Mouse (Mus musculus) lung, postnatal 0 days (tissue): Measurements from ENCODE around the gene Glyr1. TPM values are rescaled to one million over a fixed set of nuclear protein-coding genes. Genes with fewer than 3 reads are reported as not detected.

Source experiments
- ATAC-seq: fragments of 200-750 bp; cut with Nextera tagmentation; 2 replicates; pipeline ENCODE4 v1.8.0; 2017; ENCODE audit warnings: moderate library complexity
- DNase-seq: peaks from one replicate; pipeline ENCODE4 v3.0.0-alpha.2; 2016; ENCODE audit warnings: low spot score
- H3K27ac ChIP-seq: fragments of 300-500 bp; sonication (generic); 2 replicates; pipeline ENCODE4 v1.5.1; 2014; ENCODE audit warnings: antibody characterized with exemption, mild to moderate bottlenecking, low read length, mixed read lengths
- H3K27me3 ChIP-seq: fragments of 300-500 bp; sonication (generic); replicated peaks from 2 replicates; pipeline ENCODE4 v1.6.1; 2014; ENCODE audit warnings: low read length, mixed read lengths; ENCODE audit not compliant: insufficient read depth
- H3K36me3 ChIP-seq: fragments of 300-500 bp; sonication (generic); 2 replicates; pipeline ENCODE4 v1.6.1; 2014; ENCODE audit warnings: low read length, mixed read lengths; ENCODE audit not compliant: insufficient read depth
- H3K4me1 ChIP-seq: fragments of 300-500 bp; sonication (generic); 2 replicates; pipeline ENCODE4 v1.6.1; 2014; ENCODE audit warnings: antibody characterized with exemption, low read depth, low read length, mixed read lengths; ENCODE audit not compliant: insufficient read depth
- H3K4me2 ChIP-seq: fragments of 300-500 bp; sonication (generic); replicated peaks from 2 replicates; pipeline ENCODE4 v1.6.1; 2014; ENCODE audit warnings: low read depth, mild to moderate bottlenecking, low read length, moderate library complexity, mixed read lengths
- H3K4me3 ChIP-seq: fragments of 300-500 bp; sonication (generic); 2 replicates; pipeline ENCODE4 v1.5.1; 2014; ENCODE audit warnings: low read depth, low read length
- H3K9ac ChIP-seq: fragments of 300-500 bp; sonication (generic); replicated peaks from 2 replicates; pipeline ENCODE4 v1.6.1; 2014; ENCODE audit warnings: low read depth, mild to moderate bottlenecking
- H3K9me3 ChIP-seq: fragments of 300-500 bp; sonication (generic); 2 replicates; pipeline ENCODE4 v1.6.1; 2016; ENCODE audit warnings: low read length, mixed read lengths
- CTCF ChIP-seq: IDR thresholded peaks from 2 replicates; pipeline ENCODE4 v1.5.1; 2016; ENCODE audit warnings: antibody characterized with exemption, mild to moderate bottlenecking
- EP300 ChIP-seq: IDR thresholded peaks from 2 replicates; pipeline ENCODE4 v1.6.1; 2016; ENCODE audit warnings: antibody characterized with exemption, mild to moderate bottlenecking, control low read depth
- WGBS: fragments of 180-500 bp; shearing (Covaris S2); extraction: QIAGEN DNeasy Blood & Tissue Kit; methylation state at CpG from one replicate; pipeline ENCODE4 v1.1.7; 2014; 5-methylcytosine and 5-hydroxymethylcytosine counted together
- polyA plus RNA-seq: library from polyadenylated mRNA; unstranded; fragments of >200 nt; fragmentation: Nextera tagmentation; extraction: Ambion mirVana; gene quantifications from 2 replicates; pipeline ENCODE4 v1.2.1, GENCODE M21; 2015

The Glyr1 gene
- polyA plus RNA-seq, 1 experiment from 2014 or later, result 75.8 TPM

DNA sequence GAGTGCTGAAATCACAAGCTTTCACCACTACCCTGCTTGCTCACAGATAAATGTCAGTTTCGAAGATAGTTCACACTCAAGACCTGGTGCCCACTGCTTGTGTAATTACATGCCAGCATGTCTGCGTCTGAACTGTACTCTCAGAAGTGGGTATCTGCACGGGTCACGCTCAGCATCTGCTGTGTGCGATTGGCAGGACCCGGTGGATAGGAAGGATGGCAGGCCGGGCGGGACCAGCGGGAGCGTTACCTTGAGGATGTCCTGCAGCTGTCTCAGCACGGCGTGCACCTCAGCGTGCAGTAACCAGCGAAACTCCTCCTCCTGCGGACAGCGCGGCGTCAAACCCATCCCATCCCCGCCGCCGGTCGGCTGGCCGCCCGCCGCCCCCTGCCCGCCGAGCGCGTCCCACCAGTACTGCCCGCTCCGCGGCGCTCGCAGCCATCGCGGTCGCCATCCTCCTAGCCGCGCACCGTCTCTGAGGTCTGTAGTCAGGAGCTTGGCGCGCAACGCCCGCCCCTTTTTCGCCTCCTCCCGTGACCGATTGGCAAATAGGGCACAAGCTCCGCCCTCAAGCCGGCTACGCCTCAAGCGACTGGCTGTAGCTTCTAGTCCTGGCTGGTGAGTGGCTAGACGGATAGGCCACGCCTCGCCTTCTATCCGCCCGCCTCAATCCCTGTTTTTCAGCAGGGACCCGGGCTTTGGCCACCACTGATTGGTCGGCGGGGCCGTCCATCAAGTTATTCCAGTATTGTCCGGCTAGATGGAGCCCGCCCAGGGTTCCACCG is 36.4 kb downstream of the Glyr1 start, which contains the start of gene Rogdi:
Gene Rogdi (minus strand): TSS at position 500 of the 785 bp plus-strand sequence.
- H3K36me3 ChIP-seq, result peaks cover 20% of the 10 kb centered on the region
- peak within 1 kb of the TSS; percentile 39; the same call in 1 of the 2 replicates for H3K9ac ChIP-seq
- ATAC-seq, result peak; percentile 99
- H3K4me1 ChIP-seq, result peaks cover 9% of the 10 kb centered on the region; the same call in 1 of the 2 replicates
- DNase-seq, result peak; percentile 100
- no peaks in the 10 kb centered on the region for H3K27me3 ChIP-seq
- H3K27ac ChIP-seq, result peak within 1 kb of the TSS; percentile 43; the same call in 1 of the 2 replicates
- H3K9me3 ChIP-seq, result no peaks in the 10 kb centered on the region
- peak within 1 kb of the TSS; percentile 87 for H3K4me2 ChIP-seq
- TF ChIP-seq EP300, result no peak
- peak; percentile 50 for TF ChIP-seq CTCF
- WGBS, result under 1% methylated on average over 61 of the region's 63 CpGs
- H3K4me3 ChIP-seq, result peak within 1 kb of the TSS; percentile 65

DNA sequence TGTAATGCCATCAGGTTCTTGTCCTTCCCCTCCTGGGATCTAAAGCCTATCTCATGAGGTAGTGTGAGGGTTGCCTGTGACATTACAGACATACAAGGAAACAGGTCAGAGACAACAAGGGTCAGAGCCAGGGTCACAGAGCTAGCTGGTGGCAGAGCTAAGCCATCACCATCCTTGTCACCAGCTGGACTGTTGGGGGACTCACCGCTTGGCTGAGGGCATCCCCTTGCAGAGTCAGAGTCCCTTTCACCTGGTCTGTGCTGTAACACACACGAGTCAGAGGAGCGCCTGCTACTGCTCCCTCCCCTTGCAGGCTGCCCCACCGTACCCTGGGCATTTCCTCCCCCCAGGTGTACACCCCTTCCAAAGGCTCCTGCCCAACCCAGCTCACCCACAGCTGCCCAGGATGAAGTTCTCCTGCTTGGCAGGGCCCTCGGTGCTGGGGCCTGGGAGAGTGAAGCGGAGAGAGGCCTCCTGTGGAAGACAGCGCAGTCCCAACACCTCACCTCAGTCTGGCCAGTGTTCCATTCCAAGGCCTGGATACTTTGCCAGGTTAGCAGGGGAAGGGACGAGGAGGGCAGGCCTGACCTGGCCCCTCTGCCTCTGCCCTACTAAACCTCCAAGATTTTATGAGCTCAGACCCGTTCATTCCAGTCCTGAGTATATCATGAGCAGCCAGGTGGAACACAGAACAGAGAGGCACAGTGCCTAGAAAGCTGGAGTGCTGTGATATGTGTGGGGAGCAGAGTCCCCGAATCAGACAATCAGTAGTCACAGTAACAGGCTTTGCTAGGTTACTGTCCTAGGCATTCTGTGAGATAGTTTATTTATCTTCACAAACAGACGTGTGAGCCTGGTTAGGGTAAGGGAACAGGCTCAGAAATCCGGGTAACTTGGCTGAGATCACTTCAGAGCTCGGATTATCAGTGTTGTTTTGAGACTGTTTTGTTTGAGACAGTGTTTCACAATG is 37.3 kb downstream of the Glyr1 start:
- 40% methylated on average over 13 of the region's 13 CpGs for WGBS
- DNase-seq, result no peak
- no peak overlapping the region for H3K27ac ChIP-seq

DNA sequence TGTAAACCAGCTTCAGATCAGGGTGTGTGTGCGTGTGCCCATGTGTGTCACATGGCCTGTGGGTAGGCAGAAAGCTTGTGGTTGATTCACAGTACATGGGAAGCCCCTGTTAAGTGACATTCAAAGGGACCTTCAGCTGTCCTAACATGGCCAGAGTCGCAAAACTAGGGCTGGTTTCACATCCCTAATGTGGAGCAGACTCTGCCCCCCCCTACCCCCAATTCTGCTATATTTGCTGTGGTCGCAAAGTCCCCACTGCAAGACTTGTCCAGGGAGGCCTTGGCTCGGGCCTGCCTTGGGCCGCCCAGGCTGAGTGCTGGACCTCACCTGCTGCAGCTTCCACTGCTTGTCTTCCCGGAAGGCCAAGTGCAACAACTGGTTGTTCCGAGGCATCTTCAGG is 38.4 kb downstream of the Glyr1 start:
- no peaks in the 10 kb centered on the region for H3K9me3 ChIP-seq
- H3K27ac ChIP-seq, result no peak overlapping the region
- ATAC-seq (no peak), DNase-seq (no peak)
- 0 out of 2 replicates have a peak, but pooled peaks cover 7% of the 10 kb centered on the region for H3K36me3 ChIP-seq
- no peaks in the 10 kb centered on the region for H3K27me3 ChIP-seq
- TF ChIP-seq CTCF (no peak), EP300 (no peak)
- H3K4me1 ChIP-seq, result peaks cover 9% of the 10 kb centered on the region; the same call in 1 of the 2 replicates
- no peak overlapping the region for H3K4me3 ChIP-seq
- no peak overlapping the region for H3K9ac ChIP-seq
- 79% methylated on average over 7 of the region's 7 CpGs for WGBS
- no peak overlapping the region for H3K4me2 ChIP-seq

More for the DNA sequence above, 37.3 kb downstream of the Glyr1 start:
- peak overlapping the region; percentile 65 for H3K4me3 ChIP-seq
- H3K4me2 ChIP-seq, result peak overlapping the region; percentile 87
- no peaks in the 10 kb centered on the region for H3K9me3 ChIP-seq
- no peaks in the 10 kb centered on the region for H3K27me3 ChIP-seq
- no peak for ATAC-seq
- peak overlapping the region; percentile 39; the same call in 1 of the 2 replicates for H3K9ac ChIP-seq
- H3K4me1 ChIP-seq, result peaks cover 9% of the 10 kb centered on the region; the same call in 1 of the 2 replicates
- peaks cover 11% of the 10 kb centered on the region; the same call in 1 of the 2 replicates for H3K36me3 ChIP-seq
- TF ChIP-seq CTCF (no peak), EP300 (no peak)

DNA sequence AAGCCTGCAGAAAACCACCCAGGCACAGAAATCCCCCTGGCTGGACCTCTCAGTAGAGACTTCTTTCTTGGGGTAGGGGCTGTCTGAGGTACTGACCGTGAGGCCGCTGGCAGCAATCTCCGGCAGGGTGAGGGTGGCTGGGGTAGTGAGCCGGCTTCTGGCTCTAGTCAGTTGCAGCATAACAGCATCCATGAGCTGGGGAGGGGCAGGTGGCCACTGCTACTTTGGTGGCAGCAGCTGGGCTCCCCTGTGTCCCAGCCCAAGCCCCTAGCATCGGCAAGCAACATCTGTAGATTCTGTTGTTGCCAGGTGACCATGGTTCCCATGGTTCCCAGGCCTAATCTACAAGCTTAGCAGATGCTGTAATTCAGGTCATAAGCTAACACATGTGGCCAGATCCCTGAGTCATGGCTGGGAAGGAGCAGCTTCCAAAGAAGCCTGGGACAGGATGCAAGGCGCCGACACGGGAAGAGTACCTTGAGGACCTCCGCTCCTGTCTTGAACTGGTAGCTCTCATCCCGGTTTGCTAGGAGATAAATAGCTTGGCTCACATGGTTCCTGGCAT is 39.2 kb downstream of the Glyr1 start:
- 87% methylated on average over 10 of the region's 10 CpGs for WGBS
- Histone ChIP-seq H3K4me3 (no peak overlapping the region), H3K4me2 (no peak overlapping the region), H3K9ac (no peak overlapping the region), H3K27me3 (no peaks in the 10 kb centered on the region), H3K27ac (no peak overlapping the region), H3K9me3 (no peaks in the 10 kb centered on the region), H3K4me1 (peaks cover 9% of the 10 kb centered on the region; the same call in 1 of the 2 replicates), H3K36me3 (0 out of 2 replicates have a peak, but pooled peaks cover 7% of the 10 kb centered on the region)
- DNase-seq (no peak), ATAC-seq (no peak)
- no peak for TF ChIP-seq EP300
- no peak for TF ChIP-seq CTCF

DNA sequence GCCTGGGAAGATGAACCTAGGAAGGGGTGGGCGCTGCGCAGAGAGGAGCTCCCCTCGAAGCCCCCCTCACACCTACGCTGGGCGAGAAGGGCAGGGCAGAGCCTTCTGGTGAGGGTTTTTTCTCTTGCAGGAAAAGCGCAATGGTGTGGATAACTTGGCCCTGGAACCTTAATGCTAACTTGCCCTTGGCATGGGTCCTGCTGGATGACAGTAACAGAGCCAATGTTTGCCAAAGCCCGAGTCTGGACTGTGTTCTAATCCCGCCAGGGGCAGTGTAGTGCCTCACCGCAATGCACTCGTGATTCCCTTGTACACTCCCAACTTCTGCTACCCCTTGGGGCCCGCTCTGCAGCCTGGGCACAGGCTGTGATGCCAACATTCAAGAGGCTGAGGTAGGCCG is 41.6 kb downstream of the Glyr1 start:
- H3K4me2 ChIP-seq, result peak overlapping the region; percentile 45
- H3K4me3 ChIP-seq, result no peak overlapping the region
- no peak for ATAC-seq
- DNase-seq, result no peak
- H3K36me3 ChIP-seq, result no peaks in the 10 kb centered on the region
- whole genome bisulfite sequencing, result 73% methylated on average over 12 of the region's 12 CpGs
- no peak for TF ChIP-seq CTCF
- no peak for TF ChIP-seq EP300
- H3K27me3 ChIP-seq, result no peaks in the 10 kb centered on the region
- H3K9me3 ChIP-seq, result no peaks in the 10 kb centered on the region
- no peak overlapping the region for H3K9ac ChIP-seq
- H3K27ac ChIP-seq, result no peak overlapping the region
- peaks cover 9% of the 10 kb centered on the region; the same call in 1 of the 2 replicates for H3K4me1 ChIP-seq
